Mouse (Mus musculus): ENCODE measurements around the gene Zp3. TPM values are rescaled to one million over a fixed set of nuclear protein-coding genes. Genes with fewer than 3 reads are reported as not detected.
A peak's percentile ranks its signal among the peaks of the same experiment; 100 is the strongest.

Gene Zp3
- polyA plus RNA-seq, 1 experiment from 2014 or later = not detected

DNA sequence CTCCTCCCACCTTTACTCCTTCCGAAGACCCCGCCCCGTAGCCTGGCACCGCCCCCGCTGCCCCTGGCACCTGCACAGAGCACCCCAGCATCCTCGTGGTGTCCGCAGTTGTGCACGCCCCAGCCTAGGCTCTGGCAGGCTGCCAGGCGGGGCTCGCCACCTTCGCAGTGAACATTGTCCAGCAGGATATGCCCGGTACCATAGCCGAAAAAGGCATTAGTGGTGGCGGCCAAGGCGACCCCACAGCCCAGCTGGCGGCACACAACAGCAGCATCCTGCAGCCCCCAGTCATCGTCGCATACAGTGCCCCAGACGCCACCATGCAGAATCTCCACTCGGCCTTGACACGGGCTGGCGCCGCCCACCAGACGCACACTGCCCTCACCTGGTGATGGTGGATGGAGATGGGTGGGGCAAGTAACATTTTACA lies 14.4 kb upstream of the Zp3 start:
- peaks cover 17% of the 10 kb centered on the region for H3K4me1 ChIP-seq
- no peaks in the 10 kb centered on the region for H3K9me3 ChIP-seq
- H3K4me2 ChIP-seq = peak overlapping the region; percentile 41
- H3K27ac ChIP-seq = no peak overlapping the region
- 14% methylated on average over 24 of the region's 24 CpGs for WGBS
- no peaks in the 10 kb centered on the region for H3K36me3 ChIP-seq (replicated peaks)
- ATAC-seq (ENCODE audit: low FRiP score) = no peak
- peak overlapping the region; percentile 30; the same call in 1 of the 2 replicates for H3K9ac ChIP-seq
- peak overlapping the region; percentile 15; the same call in 1 of the 2 replicates for H3K4me3 ChIP-seq (replicated peaks)
- H3K27me3 ChIP-seq = peaks cover 12% of the 10 kb centered on the region

DNA sequence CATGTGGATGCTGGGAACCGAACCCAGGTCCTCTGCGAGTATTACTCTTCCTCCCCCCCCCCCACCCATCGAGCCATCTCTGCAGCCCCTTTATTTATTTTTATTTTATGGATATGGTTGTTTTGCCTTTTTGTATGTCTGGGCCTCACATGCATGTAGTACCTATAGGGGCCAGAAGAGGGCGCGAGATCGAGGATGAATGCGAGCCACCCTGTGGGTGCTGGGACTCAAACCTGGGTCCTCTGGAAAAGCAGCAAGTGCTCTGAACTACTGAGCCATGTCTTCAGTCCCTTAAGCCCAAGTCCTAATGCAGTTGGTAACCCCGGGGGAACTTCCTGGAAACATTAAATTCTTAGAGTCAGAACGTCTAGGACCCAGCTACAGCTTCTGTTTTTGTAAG lies 13.0 kb upstream of the Zp3 start:
- Histone ChIP-seq H3K27ac (no peak overlapping the region), H3K4me1 (peaks cover 11% of the 10 kb centered on the region), H3K36me3 (replicated peaks) (no peaks in the 10 kb centered on the region), H3K27me3 (peaks cover 12% of the 10 kb centered on the region), H3K4me2 (no peak overlapping the region), H3K9ac (no peak overlapping the region), H3K9me3 (no peaks in the 10 kb centered on the region), H3K4me3 (replicated peaks) (no peak overlapping the region)
- WGBS = 71% methylated on average over 9 of the region's 9 CpGs
- no peak for ATAC-seq (ENCODE audit: low FRiP score)

DNA sequence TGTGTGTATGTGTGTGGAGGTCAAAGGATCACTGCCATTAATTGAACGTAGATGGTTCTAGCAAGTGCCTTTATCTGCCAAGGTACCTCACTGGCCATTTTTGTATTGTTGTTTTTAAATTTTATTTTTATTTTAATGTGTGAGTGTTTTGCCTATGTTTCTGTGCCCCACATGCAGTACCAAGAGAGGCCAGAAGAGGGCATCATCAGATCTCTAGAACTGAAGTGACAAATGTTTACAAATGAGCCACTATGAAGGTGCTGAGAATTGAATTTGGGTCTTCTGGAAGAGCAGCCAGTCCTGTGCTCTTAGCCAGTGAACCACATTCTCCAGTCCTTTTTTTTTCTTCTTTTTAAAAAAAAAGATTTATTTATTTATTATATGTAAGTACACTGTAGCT lies 11.1 kb upstream of the Zp3 start:
- peaks cover 4% of the 10 kb centered on the region for H3K4me1 ChIP-seq
- H3K27me3 ChIP-seq = peaks cover 12% of the 10 kb centered on the region
- no peak overlapping the region for H3K9ac ChIP-seq
- H3K36me3 ChIP-seq (replicated peaks) = no peaks in the 10 kb centered on the region
- H3K9me3 ChIP-seq = no peaks in the 10 kb centered on the region
- no peak overlapping the region for H3K4me3 ChIP-seq (replicated peaks)
- 61% methylated on average over 1 of the region's 1 CpGs for WGBS
- no peak overlapping the region for H3K27ac ChIP-seq
- no peak for ATAC-seq (ENCODE audit: low FRiP score)
- H3K4me2 ChIP-seq = no peak overlapping the region

DNA sequence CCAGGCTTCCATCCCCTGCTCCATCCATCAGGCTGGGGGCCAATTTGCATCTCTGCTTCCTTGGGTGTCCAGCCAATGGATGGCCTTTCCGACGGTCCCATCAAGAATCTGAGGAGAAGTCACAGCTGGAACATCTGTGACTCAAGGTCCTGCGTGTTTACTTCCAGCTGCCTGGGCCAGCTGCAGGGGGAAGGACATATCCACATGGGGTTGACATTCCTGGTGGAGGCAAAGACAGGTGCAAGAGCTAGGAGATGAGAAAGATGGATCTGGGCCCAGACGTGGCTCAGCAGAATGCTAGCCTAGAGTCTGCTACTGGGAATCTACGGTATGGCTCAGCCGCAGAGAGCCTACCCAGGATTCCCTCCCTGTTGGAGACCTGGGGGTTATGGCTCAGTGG lies 9.7 kb upstream of the Zp3 start:
- Histone ChIP-seq H3K9me3 (no peaks in the 10 kb centered on the region), H3K4me1 (peaks cover 4% of the 10 kb centered on the region), H3K27ac (no peak overlapping the region), H3K9ac (no peak overlapping the region), H3K27me3 (peaks cover 6% of the 10 kb centered on the region), H3K4me2 (no peak overlapping the region), H3K36me3 (replicated peaks) (no peaks in the 10 kb centered on the region), H3K4me3 (replicated peaks) (no peak overlapping the region)
- WGBS = 86% methylated on average over 6 of the region's 6 CpGs
- no peak for ATAC-seq (ENCODE audit: low FRiP score)

DNA sequence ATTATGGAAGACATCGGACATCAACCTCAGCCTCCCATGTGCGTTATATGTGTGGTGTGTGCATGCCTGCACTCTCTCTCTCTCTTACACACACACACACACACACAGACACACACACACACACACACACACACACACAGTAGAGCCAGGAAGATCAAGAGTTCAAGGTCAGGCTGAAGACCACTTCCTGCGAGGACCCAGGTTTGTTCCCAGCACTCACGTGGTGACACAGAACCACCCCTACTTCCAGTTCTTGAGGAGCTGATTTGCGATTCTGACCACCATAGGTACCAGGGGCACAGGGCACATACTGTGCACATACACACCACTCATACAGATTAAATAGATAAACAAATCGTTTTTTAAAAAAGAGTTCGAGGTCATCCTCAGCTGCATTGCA lies 8.0 kb upstream of the Zp3 start:
- H3K27ac ChIP-seq = no peak overlapping the region
- no peaks in the 10 kb centered on the region for H3K36me3 ChIP-seq (replicated peaks)
- no peak overlapping the region for H3K4me3 ChIP-seq (replicated peaks)
- H3K27me3 ChIP-seq = no peaks in the 10 kb centered on the region
- H3K4me2 ChIP-seq = no peak overlapping the region
- 88% methylated on average over 7 of the region's 7 CpGs for WGBS
- H3K9me3 ChIP-seq = no peaks in the 10 kb centered on the region
- H3K4me1 ChIP-seq = no peaks in the 10 kb centered on the region
- ATAC-seq (ENCODE audit: low FRiP score) = no peak
- H3K9ac ChIP-seq = no peak overlapping the region

DNA sequence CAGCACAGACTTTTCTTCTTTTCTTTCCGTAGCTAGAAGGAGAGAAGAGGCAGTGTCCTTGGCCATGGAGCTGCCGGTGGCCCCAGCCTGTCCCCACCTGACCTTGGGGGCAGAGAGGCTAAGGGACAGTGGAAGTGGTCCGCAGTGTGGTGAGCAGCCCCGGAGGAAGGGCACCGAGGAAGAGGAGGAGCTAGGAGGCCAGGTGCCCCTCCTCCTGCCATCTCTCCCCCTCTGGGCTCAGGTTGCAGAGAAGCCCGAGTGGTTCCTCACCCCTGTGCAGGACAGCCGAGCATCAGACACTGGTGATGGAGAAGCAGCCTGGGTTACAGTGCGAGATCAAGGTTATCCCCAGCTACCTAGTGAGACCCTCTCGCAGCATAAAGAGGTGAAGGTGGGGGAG lies 5.5 kb upstream of the Zp3 start, which contains the start of gene Ssc4d:
Ssc4d (minus strand) TSS at position 167 of the 400 bp plus-strand sequence.
- Histone ChIP-seq H3K4me3 (replicated peaks) (no peak within 1 kb of the TSS), H3K9ac (no peak within 1 kb of the TSS), H3K4me2 (no peak within 1 kb of the TSS), H3K9me3 (no peaks in the 10 kb centered on the region), H3K27me3 (no peaks in the 10 kb centered on the region), H3K27ac (no peak within 1 kb of the TSS), H3K4me1 (no peaks in the 10 kb centered on the region), H3K36me3 (replicated peaks) (no peaks in the 10 kb centered on the region)
- no peak for ATAC-seq (ENCODE audit: low FRiP score)
- WGBS = 20% methylated on average over 9 of the region's 9 CpGs

DNA sequence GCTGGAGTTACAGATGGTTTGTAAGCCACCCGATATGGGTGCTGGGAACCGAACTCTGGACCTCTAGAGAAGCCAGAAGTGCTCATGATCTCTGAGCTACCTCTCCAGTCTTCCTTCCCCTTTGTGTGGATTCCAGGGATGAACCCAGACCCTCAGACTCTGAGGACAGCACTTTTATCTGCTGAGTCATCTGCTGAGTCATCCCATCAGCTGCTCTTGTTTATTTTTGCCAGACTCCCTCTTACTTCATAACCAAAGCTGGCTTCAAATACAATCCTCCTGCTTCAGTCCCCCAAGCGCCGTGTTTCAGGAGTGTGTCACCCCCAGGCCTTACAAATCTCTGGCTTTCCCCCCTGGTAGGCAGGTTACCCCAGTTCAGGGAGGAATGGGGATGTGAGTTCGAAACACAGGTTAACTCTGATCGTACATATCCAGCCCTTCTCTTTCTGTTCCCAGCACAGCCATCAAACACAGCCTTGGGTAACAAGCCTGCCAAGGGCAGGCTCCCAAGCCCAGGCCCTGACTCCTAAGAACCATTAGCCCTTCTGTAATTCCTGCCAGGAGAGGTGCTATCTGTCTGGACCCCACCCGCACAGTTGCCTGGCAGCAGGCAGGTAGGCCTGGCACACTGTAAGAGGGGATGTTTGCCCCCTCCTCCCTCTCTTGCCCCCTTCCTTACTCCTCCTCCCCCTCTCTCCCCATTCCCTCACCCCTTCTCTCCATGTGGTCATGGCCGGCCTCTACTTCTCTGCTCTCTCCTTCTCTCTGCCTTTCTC lies 3.8 kb upstream of the Zp3 start:
- no peak overlapping the region for H3K27ac ChIP-seq
- WGBS = 92% methylated on average over 8 of the region's 8 CpGs
- no peak overlapping the region for H3K4me2 ChIP-seq
- no peak overlapping the region for H3K9ac ChIP-seq
- no peaks in the 10 kb centered on the region for H3K27me3 ChIP-seq
- no peaks in the 10 kb centered on the region for H3K9me3 ChIP-seq
- H3K4me1 ChIP-seq = no peaks in the 10 kb centered on the region
- H3K36me3 ChIP-seq (replicated peaks) = no peaks in the 10 kb centered on the region
- no peak overlapping the region for H3K4me3 ChIP-seq (replicated peaks)
- ATAC-seq (ENCODE audit: low FRiP score) = no peak

DNA sequence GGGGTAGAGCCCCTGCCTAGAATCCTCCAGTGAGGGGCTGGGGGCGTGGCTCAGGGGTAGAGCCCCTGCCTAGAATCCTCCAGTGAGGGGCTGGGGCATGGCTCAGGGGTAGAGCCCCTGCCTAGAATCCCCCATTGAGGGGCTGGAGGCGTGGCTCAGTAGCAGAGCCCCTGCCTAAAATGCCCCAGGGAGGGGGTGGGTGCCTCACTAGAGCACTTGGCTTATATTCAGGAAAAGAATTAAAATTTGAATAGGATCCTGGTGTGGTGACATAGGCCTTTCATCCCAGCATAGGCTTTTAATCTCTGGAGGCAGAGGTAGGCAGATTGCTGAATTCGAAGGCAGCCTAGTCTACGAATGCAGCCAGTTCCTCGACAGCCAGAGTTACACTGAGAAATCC lies 518 bp upstream of the Zp3 start:
- 78% methylated on average over 5 of the region's 5 CpGs for WGBS
- H3K4me3 ChIP-seq (replicated peaks) = no peak overlapping the region

DNA sequence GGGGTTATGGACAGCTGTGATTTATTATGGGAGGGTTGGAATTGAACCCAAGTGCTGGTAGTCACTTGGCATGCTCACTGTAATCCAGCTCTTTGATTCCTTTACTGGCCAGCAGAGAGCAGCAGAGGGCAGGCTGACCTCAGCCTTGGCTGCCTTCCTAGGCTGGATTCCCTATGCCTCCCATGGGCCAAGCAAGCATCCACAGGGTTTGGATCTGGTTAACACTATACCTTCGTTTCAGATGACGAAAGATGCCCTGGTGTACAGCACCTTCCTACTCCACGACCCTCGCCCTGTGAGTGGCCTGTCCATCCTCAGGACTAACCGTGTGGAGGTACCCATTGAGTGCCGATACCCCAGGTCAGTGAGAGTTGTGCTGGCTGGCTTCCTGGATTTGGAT lies 2.5 kb downstream of the Zp3 start:
- Histone ChIP-seq H3K27me3 (no peaks in the 10 kb centered on the region), H3K9me3 (no peaks in the 10 kb centered on the region), H3K27ac (no peak overlapping the region), H3K4me3 (replicated peaks) (no peak overlapping the region), H3K4me1 (no peaks in the 10 kb centered on the region), H3K9ac (no peak overlapping the region), H3K4me2 (no peak overlapping the region), H3K36me3 (replicated peaks) (no peaks in the 10 kb centered on the region)
- no peak; the same call in 1 of the 2 replicates for ATAC-seq (ENCODE audit: low FRiP score)
- 41% methylated on average over 6 of the region's 6 CpGs for WGBS

More for the DNA sequence above, 518 bp upstream of the Zp3 start:
- no peaks in the 10 kb centered on the region for H3K9me3 ChIP-seq
- no peaks in the 10 kb centered on the region for H3K36me3 ChIP-seq (replicated peaks)
- no peaks in the 10 kb centered on the region for H3K27me3 ChIP-seq
- no peak overlapping the region for H3K9ac ChIP-seq
- no peaks in the 10 kb centered on the region for H3K4me1 ChIP-seq
- H3K4me2 ChIP-seq = no peak overlapping the region
- no peak for ATAC-seq (ENCODE audit: low FRiP score)
- H3K27ac ChIP-seq = no peak overlapping the region

DNA sequence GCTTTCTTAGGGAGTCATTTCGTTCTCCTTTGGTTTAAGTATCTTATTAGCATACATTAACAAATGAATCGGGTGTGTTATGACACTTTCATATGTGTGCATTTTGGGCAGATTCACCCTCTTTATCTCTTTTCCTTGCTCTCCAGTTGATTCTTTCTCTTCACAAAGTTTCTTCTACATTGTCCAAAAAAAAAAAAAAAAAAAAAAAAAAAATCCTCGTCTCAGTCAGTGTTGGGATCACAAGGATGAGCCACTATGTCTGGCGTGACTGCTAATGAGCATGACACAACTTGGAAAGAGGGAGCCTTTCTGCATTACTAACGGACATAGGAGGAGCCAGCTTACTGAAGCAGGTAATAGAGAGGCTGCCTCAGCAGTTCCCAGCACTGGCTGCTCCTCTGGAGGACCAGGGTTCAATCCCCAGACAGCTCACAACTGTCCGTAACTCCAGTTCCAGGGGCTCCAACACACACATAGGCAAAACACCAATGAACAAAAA lies 4.7 kb downstream of the Zp3 start:
- H3K27ac ChIP-seq = no peak overlapping the region
- H3K9ac ChIP-seq = no peak overlapping the region
- ATAC-seq (ENCODE audit: low FRiP score) = no peak
- no peaks in the 10 kb centered on the region for H3K4me1 ChIP-seq
- H3K9me3 ChIP-seq = no peaks in the 10 kb centered on the region
- 64% methylated on average over 6 of the region's 6 CpGs for WGBS
- no peak overlapping the region for H3K4me2 ChIP-seq
- no peak overlapping the region for H3K4me3 ChIP-seq (replicated peaks)
- no peaks in the 10 kb centered on the region for H3K27me3 ChIP-seq
- H3K36me3 ChIP-seq (replicated peaks) = no peaks in the 10 kb centered on the region

DNA sequence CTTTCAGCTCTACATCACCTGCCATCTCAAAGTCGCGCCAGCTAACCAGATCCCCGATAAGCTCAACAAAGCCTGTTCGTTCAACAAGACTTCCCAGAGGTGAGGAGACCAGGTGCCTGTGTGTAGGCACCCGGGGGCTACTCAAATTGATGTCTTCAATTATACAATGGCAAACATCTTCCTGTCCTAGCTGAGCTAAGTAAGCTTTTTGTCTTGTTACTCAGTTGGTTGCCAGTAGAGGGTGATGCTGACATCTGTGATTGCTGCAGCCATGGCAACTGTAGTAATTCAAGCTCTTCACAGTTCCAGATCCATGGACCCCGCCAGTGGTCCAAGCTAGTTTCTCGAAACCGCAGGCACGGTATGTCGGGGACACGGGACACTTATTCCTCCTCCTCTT lies 7.3 kb downstream of the Zp3 start:
- 66% methylated on average over 11 of the region's 11 CpGs for WGBS
- Histone ChIP-seq H3K9me3 (no peaks in the 10 kb centered on the region), H3K9ac (no peak overlapping the region), H3K27ac (no peak overlapping the region), H3K4me1 (no peaks in the 10 kb centered on the region), H3K4me3 (replicated peaks) (no peak overlapping the region), H3K27me3 (no peaks in the 10 kb centered on the region), H3K36me3 (replicated peaks) (no peaks in the 10 kb centered on the region), H3K4me2 (no peak overlapping the region)
- no peak for ATAC-seq (ENCODE audit: low FRiP score)

DNA sequence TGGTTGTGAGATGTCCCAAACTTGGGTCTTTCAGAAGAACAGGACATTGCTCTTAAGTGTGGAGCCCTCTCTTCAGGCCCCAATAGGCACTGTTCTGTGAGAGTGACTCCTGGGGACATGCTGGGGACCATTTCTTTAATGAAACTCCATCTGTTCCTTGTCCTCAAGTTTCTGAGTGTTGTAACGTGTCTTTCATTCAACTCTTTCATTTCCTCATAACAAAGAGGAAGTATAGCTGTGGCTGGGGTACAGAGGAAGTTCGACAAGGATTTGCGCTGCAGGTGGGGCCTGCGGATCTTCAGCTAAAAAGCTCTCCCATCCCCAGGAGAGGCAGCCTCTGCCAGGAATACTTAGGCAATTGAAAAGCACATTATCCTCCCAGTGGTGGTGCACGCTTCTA lies 10.7 kb downstream of the Zp3 start:
- Histone ChIP-seq H3K27ac (no peak overlapping the region), H3K9me3 (no peaks in the 10 kb centered on the region), H3K36me3 (replicated peaks) (no peaks in the 10 kb centered on the region), H3K4me3 (replicated peaks) (no peak overlapping the region), H3K4me2 (no peak overlapping the region), H3K4me1 (peaks cover 4% of the 10 kb centered on the region), H3K27me3 (no peaks in the 10 kb centered on the region), H3K9ac (no peak overlapping the region)
- 74% methylated on average over 5 of the region's 5 CpGs for WGBS
- ATAC-seq (ENCODE audit: low FRiP score) = no peak

DNA sequence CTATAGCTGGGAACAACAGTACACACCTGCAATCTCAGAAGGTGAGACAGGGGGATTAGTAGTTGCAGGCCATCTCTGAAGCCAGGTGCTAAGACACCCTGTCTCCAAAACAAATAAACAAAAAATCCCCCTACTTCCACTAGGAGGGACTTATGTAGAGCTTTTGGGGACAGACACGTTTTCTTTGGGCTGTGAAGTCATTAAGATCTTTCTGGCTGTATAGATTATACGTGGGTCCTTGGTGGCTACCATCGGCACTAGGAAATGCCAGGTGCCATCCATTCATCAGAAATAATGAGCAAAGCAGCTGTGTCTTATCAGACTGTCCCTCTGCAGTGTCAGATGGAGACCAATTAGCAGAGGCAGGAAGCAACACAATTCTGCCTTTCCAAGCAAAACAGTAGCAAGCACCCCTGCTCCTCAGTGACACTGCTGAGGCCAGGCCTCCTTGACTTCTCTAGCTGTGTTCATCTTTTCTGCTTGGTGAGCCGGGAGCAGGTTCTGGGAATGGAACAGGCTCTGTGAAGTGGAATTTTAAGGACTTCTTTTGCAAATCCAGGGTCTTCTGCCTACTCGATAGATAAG lies 13.6 kb downstream of the Zp3 start:
- H3K4me3 ChIP-seq (replicated peaks) = no peak overlapping the region
- no peak for ATAC-seq (ENCODE audit: low FRiP score)
- peaks cover 11% of the 10 kb centered on the region for H3K4me1 ChIP-seq
- H3K9me3 ChIP-seq = no peaks in the 10 kb centered on the region
- H3K27ac ChIP-seq = no peak overlapping the region
- no peak overlapping the region for H3K9ac ChIP-seq
- WGBS = 63% methylated on average over 5 of the region's 5 CpGs
- no peak overlapping the region for H3K4me2 ChIP-seq
- no peaks in the 10 kb centered on the region for H3K27me3 ChIP-seq
- H3K36me3 ChIP-seq (replicated peaks) = peaks cover 21% of the 10 kb centered on the region
